Mouse (Mus musculus) left cerebral cortex, adult 9 months (tissue): ENCODE measurements around the gene Aire.
A peak's percentile ranks its signal among the peaks of the same experiment; 100 is the strongest.
"Not testable (repeated sequence)": the region's sequence is repeated elsewhere in the genome, so short reads cannot be mapped to it uniquely, and the experiment has no call there.

Source experiments
- DNase-seq, 2 experiments: peaks; one replicate each; pipeline ENCODE4 v3.0.0; 2022; ENCODE audit warnings: low spot score in 2 of 2

Gene Aire

DNA sequence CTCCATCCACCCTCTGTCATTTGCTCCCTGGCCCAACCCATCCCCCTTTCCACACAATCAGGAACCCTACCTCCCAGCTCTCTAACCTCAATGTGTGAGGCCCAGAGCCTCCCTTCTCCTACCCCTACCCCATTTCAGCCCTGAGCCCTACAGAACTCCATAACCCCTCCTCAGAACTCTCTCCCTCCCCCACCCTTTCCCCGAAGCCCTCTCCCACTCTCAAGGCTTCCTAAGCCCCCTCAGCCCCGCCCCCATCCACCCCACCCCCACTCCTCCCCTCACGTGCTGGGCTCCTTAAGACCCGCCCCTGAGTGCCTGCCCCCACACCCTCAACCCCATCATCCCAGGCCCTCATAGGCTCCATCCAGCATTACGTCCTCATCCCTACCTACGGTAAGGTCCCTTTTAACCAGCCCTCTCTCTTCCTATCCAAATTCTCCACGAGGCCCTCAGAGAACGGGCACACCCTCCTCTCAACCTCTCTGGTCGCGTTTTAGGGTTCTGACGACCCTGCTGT is 6.2 kb upstream of the Aire start:
- DNase-seq: no peak

DNA sequence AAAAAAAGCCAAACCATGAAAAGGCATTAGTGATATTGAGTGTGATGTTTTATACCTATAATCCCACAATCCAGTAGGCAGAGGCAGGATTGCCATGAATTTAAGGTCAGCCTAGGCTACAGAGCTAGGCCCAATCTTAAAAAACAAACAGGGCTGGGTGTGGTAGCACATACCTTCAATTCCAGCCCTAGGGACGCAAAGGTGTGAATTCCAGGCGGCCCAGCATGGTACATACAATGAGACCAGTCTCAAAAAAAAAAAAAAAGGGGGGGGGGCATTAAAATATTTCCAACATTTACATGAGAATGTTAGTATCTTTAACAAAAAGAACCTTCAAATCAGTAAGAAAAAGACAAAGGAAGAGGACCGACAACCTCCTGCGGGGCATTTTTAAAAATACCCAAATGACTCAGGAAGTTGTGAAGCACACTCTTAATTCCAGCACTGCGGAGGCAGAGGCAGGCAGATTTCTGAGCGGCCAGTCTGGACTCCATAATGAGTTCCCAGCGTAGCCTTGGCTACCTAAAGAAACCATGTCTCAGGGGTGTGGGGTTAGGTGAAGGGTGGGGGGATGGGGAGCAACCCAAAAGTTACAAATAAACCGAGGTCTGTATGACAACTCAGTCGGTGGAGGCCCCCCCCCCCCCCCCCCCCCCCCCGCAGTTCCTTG is 4.8 kb upstream of the Aire start:
- no peak for DNase-seq

DNA sequence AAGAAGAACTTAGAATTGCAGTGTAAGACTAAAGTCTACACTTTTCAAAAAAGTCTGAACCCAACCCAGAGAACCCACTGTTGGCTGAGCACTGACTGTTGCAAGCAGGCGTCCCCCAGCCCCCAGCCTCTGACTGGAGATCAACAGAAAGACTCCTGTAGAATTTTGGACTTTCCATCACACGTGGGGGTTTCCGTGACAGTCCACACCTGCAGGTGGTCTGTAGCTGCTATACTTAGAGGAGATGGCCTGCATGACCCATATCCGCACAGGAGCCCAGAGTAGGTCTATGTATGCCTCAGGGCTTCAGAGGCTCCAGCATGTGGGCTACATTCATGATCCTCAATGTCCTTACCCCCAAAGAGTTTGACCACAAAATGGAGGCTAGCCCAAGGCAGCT is 3.0 kb upstream of the Aire start:
- DNase-seq: no peak

DNA sequence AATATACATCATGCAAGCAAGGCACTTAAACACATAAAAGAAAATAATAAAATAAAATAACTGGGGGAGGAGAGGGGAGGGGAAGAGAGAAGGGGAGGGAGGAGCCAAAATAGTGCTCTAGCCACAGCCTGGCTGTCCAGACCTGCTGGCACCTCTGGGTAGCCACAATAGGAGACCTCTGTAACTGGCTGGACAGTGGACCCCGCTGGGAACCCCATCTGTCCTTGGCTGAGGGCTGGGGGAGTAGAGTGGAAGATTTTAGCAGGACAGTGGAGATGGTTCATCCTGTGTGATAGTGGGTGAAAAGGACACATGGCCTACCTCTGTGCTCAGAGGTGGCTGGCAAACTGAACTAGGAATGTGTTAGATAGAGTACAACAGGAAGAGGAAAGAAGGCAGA is 1.1 kb upstream of the Aire start:
- no peak for DNase-seq

DNA sequence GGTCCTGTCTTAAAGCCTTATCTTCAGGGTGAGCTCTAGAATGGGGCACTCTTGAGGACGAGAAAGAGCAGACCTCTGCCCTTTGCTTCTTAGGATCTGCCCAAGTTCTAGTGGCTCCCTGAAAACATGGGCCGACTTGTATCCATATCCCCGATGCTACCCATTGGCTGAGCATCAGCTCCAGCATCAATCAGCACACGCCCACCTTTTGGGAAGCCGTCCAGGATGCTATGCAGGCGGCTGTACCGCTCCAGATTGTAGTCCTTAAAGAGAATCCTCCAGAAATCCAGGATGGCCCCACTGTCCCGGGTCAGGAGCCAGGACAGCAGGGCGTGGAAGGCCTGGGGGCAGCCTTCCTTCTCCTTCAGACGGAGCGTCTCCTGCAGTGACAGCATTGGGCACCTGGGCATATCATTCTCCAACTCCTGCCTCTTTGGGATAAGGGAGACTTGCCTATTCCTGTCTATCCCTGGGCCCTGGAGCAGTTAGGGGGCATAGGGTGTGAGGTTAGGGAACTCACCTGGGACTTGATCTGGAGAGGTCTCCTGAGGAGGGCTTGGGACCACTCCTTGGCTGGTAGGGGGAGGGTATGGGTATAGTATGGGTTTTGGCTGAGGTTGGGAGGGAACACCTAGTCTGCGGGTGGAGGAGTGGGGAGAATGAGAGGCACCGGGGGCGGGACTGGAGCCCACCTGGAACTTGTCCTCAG is 559 bp downstream of the Aire start:
- peak in 1 of 2 experiments; percentile 29 for DNase-seq

DNA sequence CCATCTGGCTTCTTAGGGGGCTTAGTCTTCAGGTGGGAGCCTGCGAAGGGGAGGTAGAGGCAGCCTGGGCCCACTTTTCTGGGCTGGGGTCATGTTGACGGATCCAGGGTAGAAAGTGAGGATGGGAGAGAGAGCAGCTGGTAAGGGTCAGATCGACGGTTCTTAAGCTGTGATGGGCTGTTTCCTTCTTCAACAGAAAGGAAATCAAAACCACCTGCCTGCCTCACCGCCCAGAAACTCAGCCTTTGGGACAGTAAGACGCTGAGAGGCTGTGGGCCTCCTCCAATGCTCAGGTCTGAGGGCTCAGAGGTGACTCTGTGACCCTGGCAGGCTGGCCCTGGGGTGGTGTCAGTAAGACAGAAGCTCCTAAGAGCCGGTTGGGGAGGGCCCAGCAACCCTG is 1.3 kb downstream of the Aire start:
- DNase-seq: no peak

DNA sequence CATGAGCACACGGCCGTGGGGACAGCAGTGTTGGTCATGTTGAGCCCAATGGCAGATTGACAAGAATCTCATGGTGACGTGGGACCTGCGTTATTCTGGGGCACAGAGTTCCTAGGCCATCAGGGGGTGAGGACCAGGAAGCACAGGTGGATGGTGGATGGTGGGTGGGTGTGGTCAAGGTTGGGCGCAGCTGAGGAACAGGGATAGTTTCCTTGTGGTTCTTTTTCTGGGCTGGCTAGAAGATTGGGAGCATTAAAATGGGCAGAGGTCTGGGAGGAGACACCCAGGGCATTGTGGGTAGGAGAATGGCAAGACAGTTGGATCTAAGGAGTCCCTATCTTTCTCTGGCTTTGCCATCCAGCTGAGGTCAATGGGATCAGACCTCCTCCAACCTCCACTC is 1.8 kb downstream of the Aire start, which contains the start of gene Dnmt3l:
TSS of gene Dnmt3l (plus strand) at position 301 of the 400 bp plus-strand sequence.
- DNase-seq: no peak

DNA sequence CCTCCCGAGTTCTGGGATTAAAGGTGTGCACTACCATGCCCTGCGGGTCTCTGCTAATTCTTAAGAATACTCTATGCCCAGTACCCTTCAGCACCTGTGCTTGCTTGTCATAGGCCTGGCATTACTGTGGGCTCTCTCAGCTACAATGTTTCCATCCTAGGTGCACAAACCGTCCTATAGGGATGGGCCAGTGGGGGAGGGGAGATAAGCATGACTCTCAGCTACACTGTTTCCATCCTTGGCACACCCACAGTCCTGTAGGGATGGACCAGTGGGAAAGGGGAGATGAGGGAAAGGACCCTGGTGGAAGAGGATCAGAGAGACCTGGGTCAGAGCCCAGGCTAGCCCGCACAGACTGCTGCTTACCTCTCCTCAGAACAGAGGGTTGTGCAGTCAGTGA is 6.3 kb downstream of the Aire start:
- DNase-seq: no peak

DNA sequence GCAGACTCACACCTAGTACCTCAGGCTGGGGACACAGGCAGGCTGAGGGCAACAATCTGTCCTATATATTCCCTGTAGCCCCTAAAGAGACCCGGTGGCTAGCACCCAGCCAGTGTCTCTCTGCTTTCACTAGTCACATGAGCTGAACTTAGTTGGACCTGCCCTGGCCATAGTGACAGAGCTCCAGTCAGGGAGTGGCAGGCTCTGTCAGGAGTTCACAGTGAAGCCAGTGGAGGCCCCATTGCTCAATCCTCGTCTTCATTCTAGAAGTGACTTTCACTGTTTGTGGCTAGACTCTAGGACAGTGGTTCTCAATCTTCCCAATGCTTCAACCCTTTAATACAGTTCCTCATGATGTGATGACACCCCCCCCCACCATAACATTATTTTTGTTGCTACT is 11.4 kb downstream of the Aire start:
- DNase-seq: no peak

DNA sequence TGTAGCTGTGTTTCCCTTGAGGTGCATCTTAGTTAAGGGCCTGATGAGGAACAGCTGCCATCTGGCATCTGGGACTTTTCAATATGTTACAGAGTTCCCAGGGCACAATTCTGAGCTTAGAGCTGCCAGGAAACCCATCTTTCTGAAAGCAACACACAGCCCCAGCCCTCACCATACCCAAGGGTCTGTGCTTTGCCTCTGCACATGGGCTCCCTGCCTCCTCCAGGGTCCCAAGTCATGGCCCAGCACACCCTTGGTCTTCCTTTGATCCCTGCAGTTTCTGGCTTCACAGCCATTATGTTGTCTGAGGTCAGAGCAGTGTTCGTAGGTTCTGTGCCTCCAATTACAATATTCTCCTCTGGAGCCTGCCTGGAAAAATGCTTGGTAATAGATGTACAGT is 14.3 kb downstream of the Aire start:
- no peak for DNase-seq

DNA sequence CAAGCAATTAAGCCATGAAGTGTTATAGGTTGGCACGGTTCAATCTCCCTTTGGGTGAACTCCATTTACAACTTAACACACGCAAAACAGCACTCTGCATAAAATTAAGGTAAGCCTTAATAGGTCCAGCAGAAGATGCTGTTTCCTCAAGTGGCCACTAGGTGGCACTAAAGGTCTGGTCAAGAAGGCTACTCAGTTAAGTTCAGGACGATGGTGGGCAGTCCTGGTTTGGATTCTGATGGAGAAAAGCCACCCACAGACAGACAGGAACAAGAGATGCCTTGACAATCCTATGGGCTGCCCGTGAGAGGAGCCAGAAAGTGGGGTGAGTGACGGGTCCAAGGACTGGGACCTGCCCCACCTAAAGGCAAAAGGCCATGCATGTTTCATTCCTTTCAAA is 15.3 kb downstream of the Aire start:
- peak in 1 of 2 experiments; percentile 69 for DNase-seq

DNA sequence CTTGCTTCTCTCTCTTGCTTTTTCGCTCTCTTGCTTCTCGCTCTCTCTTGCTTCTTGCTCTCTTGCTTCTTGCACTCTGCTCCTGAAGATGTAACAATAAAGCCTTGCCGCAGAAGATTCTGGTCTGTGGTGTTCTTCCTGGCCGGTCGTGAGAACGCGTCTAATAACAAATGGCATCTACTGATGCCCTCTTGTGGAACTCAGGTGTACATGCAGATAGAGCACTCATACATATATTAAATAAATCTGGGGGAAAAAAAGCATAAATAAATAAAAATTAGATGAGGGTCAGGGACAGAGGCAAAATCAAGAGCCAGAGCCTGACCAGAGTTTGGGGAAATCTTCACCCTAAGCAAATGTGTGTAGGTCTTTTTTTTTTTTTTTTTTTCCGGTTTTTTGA is 18.0 kb downstream of the Aire start:
- not testable (repeated sequence) for DNase-seq

DNA sequence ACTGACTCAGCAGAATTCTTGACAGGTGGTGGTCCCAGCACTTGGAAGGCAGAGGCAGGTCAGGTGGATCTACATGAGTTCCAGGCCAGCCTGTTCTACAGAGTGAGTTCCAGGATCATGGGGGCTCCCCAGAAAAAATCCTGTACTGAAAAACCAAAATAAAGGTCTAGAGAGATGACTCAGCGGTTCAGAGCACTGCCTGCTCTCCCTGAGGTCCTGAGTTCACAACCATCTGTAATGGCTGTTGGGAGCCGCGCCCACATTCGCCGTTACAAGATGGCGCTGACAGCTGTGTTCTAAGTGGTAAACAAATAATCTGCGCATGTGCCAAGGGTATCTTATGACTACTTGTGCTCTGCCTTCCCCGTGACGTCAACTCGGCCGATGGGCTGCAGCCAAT is 23.4 kb downstream of the Aire start:
- DNase-seq: not testable (repeated sequence)

DNA sequence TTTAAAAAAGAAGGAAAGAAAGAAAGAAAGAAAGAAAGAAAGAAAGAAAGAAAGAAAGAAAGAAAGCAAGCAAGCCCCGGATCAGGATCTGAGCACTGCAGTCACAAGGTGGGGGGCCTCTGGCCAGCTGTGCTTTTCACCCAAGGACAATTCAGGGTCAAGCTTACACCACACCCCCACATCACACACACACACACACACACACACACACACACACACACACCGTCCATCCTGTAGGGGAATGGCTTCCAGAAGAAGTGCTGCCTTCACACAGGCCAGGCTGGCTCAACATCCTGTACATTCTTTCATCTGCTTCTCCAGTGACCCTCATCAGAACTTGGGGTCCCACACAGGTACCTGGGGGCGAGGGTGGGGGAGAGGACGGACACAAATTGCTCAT is 24.1 kb downstream of the Aire start:
- DNase-seq: no peak

DNA sequence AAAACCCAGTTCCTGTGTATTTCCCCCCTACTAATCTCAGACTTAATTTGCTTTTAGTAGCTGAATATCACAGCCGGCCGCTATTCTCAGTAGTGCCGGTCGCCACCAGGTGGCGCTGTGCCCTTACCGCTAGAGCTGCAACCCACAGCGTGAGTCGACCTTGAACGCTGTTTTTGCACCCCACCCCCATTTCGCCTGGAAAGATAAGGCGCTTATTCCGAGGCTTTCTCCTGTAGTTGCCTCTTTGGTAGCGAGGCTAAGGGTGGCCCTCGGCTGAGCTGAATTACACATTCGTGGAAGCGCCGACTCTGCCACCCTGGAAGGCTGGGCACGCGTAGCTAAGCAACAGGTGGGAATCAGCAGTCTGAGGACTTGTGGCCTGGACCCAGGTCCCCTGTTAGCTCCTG is 24.6 kb downstream of the Aire start:
- peak in 1 of 2 experiments; percentile 76 for DNase-seq

DNA sequence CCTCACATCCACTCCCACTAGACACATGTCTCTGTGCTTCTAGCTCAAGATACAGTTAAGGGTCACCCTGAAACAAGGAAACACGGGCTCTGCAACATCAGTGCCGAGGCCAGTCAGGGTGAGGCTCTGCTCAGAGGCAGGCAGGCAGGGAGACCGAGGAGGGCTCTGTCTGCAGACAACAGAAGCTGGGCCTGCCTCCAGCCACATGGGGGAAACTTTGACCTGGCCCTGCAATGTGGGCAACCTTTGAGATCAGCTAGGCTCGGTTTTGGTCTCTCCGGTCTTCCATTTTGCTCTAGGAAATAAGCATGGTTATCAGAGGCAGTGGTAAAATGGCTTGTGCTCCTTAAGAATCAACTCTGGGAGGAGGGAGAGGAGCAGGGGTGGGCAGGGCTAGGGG is 27.0 kb downstream of the Aire start:
- DNase-seq: no peak

DNA sequence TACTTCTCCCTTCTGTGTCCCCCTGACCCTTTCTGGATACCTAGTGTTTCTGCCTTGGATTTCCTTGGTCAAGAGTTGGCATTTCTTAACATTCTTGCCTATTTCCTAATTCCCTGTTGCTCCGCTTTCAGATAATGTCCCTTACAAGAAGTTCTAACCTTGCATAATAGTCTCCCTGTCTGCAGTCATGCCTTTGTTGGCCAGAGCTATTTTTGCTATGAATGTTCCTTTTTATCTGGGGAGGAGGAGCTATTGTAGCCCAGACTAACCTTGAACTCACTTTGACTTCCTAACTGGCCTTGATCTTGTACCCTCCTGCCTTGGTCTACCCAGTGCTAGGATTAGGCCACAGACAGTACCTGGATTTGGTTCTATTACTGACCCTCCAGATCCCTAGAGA is 27.9 kb downstream of the Aire start:
- no peak for DNase-seq

DNA sequence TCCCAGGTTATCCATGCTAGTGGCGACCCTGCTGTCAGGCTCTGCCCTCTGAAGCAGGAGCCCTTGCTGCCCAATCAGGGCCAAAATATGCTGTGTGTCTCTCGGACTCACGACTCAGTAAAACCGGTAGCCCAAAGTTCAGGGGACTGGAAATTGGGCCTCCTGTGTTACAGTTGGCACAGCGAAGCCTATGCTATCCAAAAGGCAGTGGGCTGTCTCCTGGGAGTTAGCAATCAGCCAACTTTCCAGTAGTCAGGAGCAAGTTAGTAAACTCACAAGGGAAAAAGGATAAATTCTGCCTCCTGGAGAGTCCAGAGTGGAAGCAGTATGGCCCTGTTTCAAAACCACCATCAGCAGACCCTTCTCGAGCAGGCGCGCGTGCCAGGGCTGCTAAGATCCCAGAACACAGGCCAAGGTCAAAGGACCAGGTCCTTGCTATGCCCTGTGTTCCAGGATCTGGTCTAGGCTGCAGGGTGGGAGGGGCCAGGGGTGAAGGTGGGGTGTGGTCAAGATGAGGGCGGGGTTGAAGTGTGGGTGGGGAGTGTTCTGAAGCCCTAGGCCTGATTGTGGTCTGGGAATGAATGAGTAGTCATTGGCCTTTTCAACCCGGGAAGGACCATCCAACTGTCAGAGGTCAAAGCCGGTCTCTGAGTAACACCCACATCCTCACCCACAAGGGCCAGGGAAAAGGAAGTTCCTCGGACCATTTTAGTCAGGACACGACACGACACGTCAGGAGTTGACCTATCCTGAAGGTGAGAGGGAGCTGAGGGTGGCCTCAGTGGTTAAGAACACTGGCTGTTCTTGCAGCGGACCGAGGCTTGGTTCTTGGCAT is 30.5 kb downstream of the Aire start:
- no peak for DNase-seq

DNA sequence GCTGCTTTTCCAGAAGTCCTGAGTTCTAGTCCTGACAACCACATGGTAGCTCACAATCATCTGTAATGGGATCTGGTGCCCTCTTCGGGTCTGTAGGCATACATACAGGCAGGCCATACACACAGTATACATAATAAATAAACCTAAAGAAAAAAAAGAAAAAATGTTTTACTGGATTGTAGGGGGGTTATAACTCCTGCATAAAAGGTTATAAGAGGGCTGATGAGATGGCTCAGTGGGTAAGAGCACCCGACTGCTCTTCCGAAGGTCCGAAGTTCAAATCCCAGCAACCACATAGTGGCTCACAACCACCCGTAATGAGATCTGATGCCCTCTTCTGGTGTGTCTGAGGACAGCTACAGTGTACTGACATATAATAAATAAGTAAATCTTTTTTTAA is 32.3 kb downstream of the Aire start:
- not testable (repeated sequence) for DNase-seq

DNA sequence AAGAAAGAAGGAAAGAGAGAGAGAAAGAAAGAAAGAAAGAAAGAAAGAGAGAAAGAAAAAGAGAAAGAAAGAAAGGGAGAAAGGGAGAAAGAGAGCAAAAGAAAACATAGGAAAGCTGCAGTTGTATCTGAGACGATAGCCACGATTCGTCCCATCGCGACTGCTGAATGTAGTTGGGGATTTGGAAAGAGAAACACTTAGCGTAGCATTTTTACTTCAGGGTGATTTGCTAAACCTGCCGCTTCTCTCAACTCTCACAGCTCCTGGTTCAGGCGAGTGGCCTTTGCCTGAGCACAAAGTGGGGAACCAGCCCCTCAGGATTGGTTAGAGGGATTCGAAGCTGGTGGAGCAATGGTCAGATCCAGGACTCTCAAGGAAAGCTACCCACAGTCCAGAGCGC is 33.1 kb downstream of the Aire start:
- DNase-seq: no peak

DNA sequence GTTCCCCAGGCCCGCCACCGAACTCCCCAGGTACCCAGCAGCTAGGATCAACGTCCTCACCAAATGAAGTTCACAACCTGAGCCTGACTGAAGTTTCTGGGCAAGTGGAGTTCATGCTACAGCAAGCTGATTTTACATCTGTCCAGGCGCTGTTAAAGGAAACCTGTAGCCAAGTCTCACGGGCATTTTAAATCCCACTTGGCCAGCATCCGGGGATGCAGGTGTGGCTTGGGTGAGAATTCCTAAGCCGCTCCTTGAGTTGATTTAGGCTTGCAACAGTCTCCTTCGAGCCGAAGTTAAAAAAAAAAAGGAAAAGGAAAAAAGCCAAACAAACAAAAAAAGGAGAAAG is 33.5 kb downstream of the Aire start, which contains the start of gene Pfkl:
TSS of gene Pfkl (minus strand) at position 139 of the 349 bp plus-strand sequence.
- DNase-seq: no peak

DNA sequence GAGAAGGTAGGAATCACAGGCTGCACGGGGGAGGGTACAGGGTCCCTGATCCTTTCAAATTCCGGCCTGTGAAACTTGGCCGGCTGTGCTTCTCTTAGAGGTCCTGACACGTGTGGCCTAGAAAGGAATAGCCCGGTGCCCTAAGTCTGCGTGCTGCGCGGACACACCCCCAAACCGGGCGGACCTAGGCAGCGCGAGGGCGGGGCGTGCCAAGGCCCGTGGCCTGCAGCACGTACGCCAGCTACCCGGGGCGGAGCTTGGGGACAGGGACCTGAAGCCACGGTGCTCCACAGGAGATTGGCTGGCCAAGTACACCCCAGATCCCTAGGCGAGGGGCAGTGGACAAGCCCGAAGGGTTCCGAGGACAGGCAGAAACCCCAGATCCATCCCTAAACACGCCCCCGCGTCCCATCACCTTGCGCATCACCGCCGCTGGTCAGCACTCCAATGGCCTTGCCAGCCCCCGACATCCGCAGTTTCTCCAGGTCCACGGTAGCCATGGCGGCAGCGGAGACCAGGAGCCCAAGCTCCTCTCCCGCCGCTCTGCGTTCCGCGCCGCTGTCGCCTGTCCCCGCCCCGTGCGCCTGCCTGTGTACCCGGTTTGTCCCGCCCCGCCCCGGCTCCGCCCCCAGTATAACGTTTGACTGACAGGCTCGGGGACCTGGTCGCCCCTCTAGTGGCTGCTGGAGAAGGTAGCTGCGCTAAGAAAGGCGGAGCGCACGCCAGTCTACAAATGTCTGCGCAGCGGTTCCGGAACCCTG is 34.0 kb downstream of the Aire start:
- peak; percentile 78 to 93 for DNase-seq
